Mouse (Mus musculus): ENCODE results near the gene Pde3a.

The Pde3a gene

GRCm38 (mm10) chr6:141265257-141265656, 16.2 kb downstream of the Pde3a start:
- no peak for DNase-seq (ENCODE audit: low read depth in 2 of 2, low spot score in 2 of 2)

- no peak for DNase-seq (ENCODE audit: low read depth in 2 of 2, low spot score in 2 of 2)
Measured at GRCm38 (mm10) chr6:141267888-141268570, 19.0 kb downstream of the Pde3a start.

GRCm38 (mm10) chr6:141268871-141269270, 19.8 kb downstream of the Pde3a start:
- no peak for DNase-seq (ENCODE audit: low read depth in 2 of 2, low spot score in 2 of 2)

GRCm38 (mm10) chr6:141271133-141271532, 22.1 kb downstream of the Pde3a start:
- DNase-seq (ENCODE audit: low read depth in 2 of 2, low spot score in 2 of 2) = no peak

GRCm38 (mm10) chr6:141271579-141271978, 22.5 kb downstream of the Pde3a start:
- no peak for DNase-seq (ENCODE audit: low read depth in 2 of 2, low spot score in 2 of 2)

GRCm38 (mm10) chr6:141273685-141274084, 24.6 kb downstream of the Pde3a start:
- DNase-seq (ENCODE audit: low read depth in 2 of 2, low spot score in 2 of 2) = no peak

GRCm38 (mm10) chr6:141281685-141282084, 32.6 kb downstream of the Pde3a start:
- DNase-seq (ENCODE audit: low read depth in 2 of 2, low spot score in 2 of 2) = no peak

GRCm38 (mm10) chr6:141282796-141283195, 33.7 kb downstream of the Pde3a start:
- DNase-seq (ENCODE audit: low read depth in 2 of 2, low spot score in 2 of 2) = no peak

GRCm38 (mm10) chr6:141291195-141291594, 42.1 kb downstream of the Pde3a start:
- no peak for DNase-seq (ENCODE audit: low read depth in 2 of 2, low spot score in 2 of 2)

- no peak for DNase-seq (ENCODE audit: low read depth in 2 of 2, low spot score in 2 of 2)
Measured at GRCm38 (mm10) chr6:141292826-141293459, 43.9 kb downstream of the Pde3a start.

GRCm38 (mm10) chr6:141293460-141293853, 44.4 kb downstream of the Pde3a start:
- no peak for DNase-seq (ENCODE audit: low read depth in 2 of 2, low spot score in 2 of 2)

GRCm38 (mm10) chr6:141295264-141295663, 46.2 kb downstream of the Pde3a start:
- DNase-seq (ENCODE audit: low read depth in 2 of 2, low spot score in 2 of 2) = no peak

- DNase-seq (ENCODE audit: low read depth in 2 of 2, low spot score in 2 of 2) = no peak
Measured at GRCm38 (mm10) chr6:141301750-141302748, 53.0 kb downstream of the Pde3a start.

GRCm38 (mm10) chr6:141302842-141303241, 53.8 kb downstream of the Pde3a start:
- DNase-seq (ENCODE audit: low read depth in 2 of 2, low spot score in 2 of 2) = no peak

GRCm38 (mm10) chr6:141307326-141307725, 58.3 kb downstream of the Pde3a start:
- no peak for DNase-seq (ENCODE audit: low read depth in 2 of 2, low spot score in 2 of 2)

GRCm38 (mm10) chr6:141308451-141308850, 59.4 kb downstream of the Pde3a start:
- DNase-seq (ENCODE audit: low read depth in 2 of 2, low spot score in 2 of 2) = no peak

GRCm38 (mm10) chr6:141309872-141310271, 60.8 kb downstream of the Pde3a start:
- DNase-seq (ENCODE audit: low read depth in 2 of 2, low spot score in 2 of 2) = no peak

GRCm38 (mm10) chr6:141310351-141310750, 61.3 kb downstream of the Pde3a start:
- DNase-seq (ENCODE audit: low read depth in 2 of 2, low spot score in 2 of 2) = no peak

GRCm38 (mm10) chr6:141311615-141312014, 62.5 kb downstream of the Pde3a start:
- no peak for DNase-seq (ENCODE audit: low read depth in 2 of 2, low spot score in 2 of 2)

- DNase-seq (ENCODE audit: low read depth in 2 of 2, low spot score in 2 of 2) = no peak
Measured at GRCm38 (mm10) chr6:141313112-141313511, 64.0 kb downstream of the Pde3a start.

GRCm38 (mm10) chr6:141318440-141318839, 69.4 kb downstream of the Pde3a start:
- no peak for DNase-seq (ENCODE audit: low read depth in 2 of 2, low spot score in 2 of 2)

- DNase-seq (ENCODE audit: low read depth in 2 of 2, low spot score in 2 of 2) = no peak
Measured at GRCm38 (mm10) chr6:141321253-141321652, 72.2 kb downstream of the Pde3a start.
